Mouse (Mus musculus): ENCODE results near the gene Clybl.

- TF ChIP-seq POLR2A (IDR thresholded peaks at IDR 0.05; ENCODE audit: borderline replicate concordance, insufficient read depth, low read length) (no peak), CTCF (IDR thresholded peaks at IDR 0.05; ENCODE audit: borderline replicate concordance, insufficient read depth, low read depth, low read length) (no peak)
Measured at GRCm38 (mm10) chr14:122390935-122391334, 209.4 kb downstream of the Clybl start.

Data from cerebellum, adult 2 months (tissue).